Mouse (Mus musculus): ENCODE measurements at regions not wholly inside any gene's neighbourhood (a gene's known extent, or its start where the extent isn't known, plus 50 kb on each side); places are given as distances from the start of the nearest gene placed in this dataset.

DNA sequence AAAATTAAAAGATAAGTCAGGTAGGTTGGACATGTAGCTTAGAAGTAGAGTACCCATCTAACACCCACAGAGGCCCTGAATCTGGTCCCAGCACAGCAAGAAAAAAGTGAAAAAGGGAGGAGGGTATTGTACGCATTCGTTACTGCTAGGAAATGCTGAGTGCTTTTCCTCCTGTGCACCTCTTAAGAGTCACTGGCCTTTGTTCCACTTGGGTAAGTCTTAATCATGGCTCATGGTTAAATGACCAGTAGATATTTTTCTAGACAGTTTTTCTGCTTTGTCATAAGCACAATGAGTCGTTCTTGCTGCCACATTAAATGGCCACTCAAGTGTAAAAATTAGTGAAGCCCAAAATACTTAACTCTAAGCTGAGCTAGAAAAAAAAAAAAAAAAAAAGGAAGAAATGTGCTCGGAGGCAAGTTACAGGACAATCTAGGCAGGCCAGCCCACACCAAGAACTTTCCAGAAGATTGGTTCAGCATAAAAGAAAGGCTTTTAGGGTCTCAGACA is 86.0 kb upstream of the Ank start:
- no peak for DNase-seq (ENCODE audit: low spot score in 2 of 2)

DNA sequence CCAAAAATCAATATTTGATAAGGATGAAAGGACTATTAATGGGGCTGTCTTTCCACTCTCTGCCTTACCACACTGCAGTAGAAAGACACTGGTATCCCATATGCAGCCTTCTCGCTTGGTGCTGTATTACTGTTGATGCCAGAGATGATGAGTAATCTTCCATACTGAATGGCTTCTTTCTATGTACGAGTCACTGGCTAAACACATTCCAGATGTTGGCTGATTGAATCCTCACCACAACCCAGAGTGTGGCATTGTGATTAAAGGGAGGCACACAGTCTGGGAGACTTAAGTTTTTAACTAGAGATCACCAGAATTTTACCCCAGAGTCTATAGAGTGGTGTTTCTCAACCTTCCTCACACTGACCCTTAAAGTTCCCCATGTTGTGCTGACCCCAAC is 84.9 kb upstream of the Ank start:
- DNase-seq (ENCODE audit: low spot score in 2 of 2): no peak

DNA sequence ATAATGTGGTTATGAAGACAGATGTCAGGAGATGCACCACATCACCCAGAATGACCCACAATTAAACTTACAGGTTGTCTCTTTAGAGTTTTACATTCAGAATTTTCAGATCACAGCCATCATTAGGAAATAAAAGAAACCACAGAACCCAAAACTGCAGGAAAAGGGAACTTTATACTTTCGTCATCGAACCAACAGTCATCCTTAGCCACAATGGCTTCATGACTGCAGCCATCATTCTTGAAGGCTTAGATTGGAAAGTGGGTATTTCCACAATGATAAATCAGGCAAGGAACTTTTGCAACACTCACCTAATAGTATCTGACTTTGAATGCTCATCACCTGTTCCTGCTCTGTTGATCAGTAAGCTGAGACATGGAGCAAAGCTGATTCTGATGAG is 75.9 kb upstream of the Ank start:
- DNase-seq (ENCODE audit: low spot score in 2 of 2): no peak

DNA sequence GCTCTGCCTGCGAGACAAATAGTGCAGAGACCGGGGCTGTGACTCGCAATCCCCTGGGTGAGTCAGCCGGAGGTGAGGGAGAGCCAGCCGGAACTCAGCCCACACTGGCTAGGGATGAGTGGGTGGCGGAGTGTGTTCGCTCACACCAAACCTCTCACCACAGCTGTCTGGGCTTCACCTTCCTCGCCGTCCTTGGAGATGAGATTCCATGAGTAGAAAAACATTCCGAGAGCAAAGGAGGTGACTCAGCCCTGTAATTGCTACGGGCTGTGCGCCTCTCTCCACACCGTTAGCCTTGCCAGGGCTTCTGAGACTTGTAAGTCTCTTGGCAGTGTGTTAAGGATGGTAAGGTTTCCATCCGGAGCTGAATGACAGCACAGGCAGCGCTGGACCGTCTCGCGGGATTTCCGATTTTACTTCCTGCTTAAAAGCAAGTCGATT is 60.7 kb upstream of the Ank start:
- peak; percentile 62 for DNase-seq (ENCODE audit: low spot score in 2 of 2)

DNA sequence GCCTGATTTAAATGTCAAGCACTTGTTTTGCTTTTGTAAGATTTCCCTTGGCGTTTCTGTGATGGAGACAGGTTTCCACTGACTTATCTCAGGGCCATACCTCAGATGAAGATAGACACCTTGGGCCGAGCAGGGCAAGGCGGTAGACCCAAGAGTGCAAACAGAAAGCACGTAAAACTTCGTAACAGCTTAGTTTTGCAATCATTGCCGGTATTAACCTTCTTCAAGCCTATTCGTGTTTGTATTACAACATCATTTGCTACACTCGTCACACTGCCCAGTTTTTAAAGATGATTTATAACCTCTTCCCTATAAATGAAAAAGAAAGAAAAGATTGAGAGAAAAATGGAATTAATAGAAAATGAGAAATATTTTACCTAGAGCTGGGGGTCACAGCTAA is 56.6 kb upstream of the Ank start:
- no peak for DNase-seq (ENCODE audit: low spot score in 2 of 2)

DNA sequence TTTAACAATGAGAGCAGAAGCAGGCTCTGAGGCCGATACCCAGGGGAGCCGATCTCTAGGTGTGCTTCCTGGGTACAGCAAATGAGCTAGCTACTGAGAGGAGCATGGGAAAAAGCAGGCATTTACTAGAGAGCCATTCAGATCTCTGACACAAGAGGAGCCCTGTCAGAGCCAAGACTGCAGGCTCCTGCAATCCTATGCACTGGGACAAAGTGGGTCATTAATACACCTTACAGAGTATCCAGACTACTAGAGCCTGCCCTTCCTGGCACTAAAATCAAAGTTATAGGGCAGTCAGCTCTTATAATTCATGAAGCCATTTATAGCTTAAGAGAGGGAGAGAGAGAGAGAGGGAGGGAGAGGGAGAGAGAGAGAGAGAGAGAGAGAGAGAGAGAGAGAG is 54.2 kb upstream of the Ank start:
- DNase-seq (ENCODE audit: low spot score in 2 of 2): no peak

DNA sequence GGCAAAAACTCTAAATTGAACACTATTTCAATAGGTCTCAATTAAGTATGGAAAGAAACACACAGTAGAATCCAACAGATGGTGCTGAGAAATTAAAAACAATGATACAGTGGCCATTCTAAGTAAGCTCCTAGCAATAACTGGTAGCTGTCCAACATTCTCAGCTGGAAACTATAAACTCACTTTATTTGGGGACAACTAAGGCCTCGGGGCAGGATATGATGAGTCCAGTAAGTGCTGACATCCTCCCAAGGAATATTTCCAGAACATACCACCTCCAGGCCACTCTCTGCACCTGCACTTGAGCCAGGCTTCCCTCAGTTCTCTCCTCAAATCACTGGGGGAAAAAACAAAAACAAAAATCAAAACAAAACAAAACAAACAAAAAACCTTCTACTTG is 53.7 kb upstream of the Ank start:
- no peak for DNase-seq (ENCODE audit: low spot score in 2 of 2)

DNA sequence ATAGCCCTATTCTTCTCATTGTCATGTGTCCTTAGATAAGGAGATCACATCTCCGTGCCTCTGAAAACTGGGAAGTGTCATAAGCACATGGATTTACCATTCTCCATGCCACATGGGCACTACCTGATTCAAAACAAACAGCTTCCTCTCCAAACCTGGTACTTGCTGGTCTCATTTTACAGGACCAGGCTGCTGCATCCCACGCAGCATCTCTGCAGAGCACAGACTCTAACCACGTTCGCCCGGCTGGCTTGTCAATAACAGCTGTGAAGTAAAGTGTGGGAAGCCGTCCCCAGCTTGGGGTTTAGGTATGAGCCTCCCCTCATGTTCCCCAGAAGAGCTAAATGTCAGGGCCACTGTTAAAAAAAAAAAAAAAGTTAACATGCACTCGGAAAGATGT is 53.0 kb upstream of the Ank start:
- DNase-seq (ENCODE audit: low spot score in 2 of 2): peak in 1 of 2 experiments; percentile 14

DNA sequence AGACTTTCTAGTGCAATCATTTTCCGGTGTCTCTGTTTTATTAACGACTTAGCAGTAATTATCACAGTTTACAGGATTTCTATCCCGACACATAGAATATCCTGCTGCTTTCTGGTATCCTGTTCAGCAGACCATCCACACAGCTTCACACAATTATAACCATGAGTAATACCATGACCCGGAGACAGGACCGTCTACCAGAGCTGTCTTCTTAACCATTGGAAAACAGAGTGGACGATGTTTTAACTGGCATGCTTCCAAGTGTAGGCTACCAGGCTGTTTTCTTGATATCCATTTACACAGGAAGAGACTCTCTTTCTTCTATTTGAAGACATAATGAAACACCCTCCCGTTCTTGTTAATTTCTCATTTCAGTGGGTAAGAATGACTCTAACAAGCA is 51.7 kb upstream of the Ank start:
- DNase-seq (ENCODE audit: low spot score in 2 of 2): no peak

Measured in left cerebral cortex, adult 18-20 months (tissue).